Mouse (Mus musculus) MEL (cell line): ENCODE measurements around the gene Gstcd.

Experiments
- CTCF ChIP-seq, 3 experiments: IDR thresholded peaks in 2 of 3; conservative IDR thresholded peaks in 1 of 3; 2 replicates each; pipeline ENCODE4 v1.5.1; 2011 to 2012; ENCODE audit warnings: low read length in 3 of 3, low read depth in 2 of 3, mild to moderate bottlenecking in 2 of 3, improper control_type of control experiment in 1 of 3, inconsistent platforms in 1 of 3, mixed read lengths in 1 of 3, moderate library complexity in 1 of 3; ENCODE audit not compliant: control insufficient read depth in 1 of 3, insufficient read depth in 1 of 3, poor library complexity in 1 of 3, severe bottlenecking in 1 of 3
- EP300 ChIP-seq, 2 experiments: IDR thresholded peaks; 2 replicates each; pipeline ENCODE4 v1.6.1; 2011; ENCODE audit warnings: improper control_type of control experiment in 2 of 2, low read length in 2 of 2, low read depth in 1 of 2, mild to moderate bottlenecking in 1 of 2
- GATA1 ChIP-seq: IDR thresholded peaks from 2 replicates; pipeline ENCODE4 v1.6.1; 2011; ENCODE audit warnings: low read depth, low read length, improper control_type of control experiment
- MAZ ChIP-seq: IDR thresholded peaks from 2 replicates; pipeline ENCODE4 v1.6.1; 2012; ENCODE audit warnings: low read depth, mild to moderate bottlenecking, inconsistent platforms, low read length, improper control_type of control experiment
- MYC ChIP-seq: IDR thresholded peaks from 2 replicates; pipeline ENCODE4 v1.6.1; 2011; ENCODE audit warnings: low read depth, mild to moderate bottlenecking, low read length, improper control_type of control experiment, moderate library complexity
- NRF1 ChIP-seq: IDR thresholded peaks from 2 replicates; pipeline ENCODE4 v1.6.1; 2014; ENCODE audit warnings: low read depth, mild to moderate bottlenecking, inconsistent platforms, low read length, improper control_type of control experiment, moderate library complexity; ENCODE audit not compliant: poor library complexity, insufficient read depth, severe bottlenecking
- POLR2A ChIP-seq, 2 experiments: IDR thresholded peaks; 2 replicates each; pipeline ENCODE4 v1.6.1; 2011 to 2012; ENCODE audit warnings: low read length in 2 of 2, mild to moderate bottlenecking in 2 of 2, control low read depth in 1 of 2, improper control_type of control experiment in 1 of 2, low read depth in 1 of 2, moderate library complexity in 1 of 2; ENCODE audit not compliant: control insufficient read depth in 1 of 2, insufficient read depth in 1 of 2, poor library complexity in 1 of 2
- POLR2AphosphoS5 ChIP-seq: IDR thresholded peaks from 2 replicates; pipeline ENCODE4 v1.6.1; 2012; ENCODE audit warnings: low read depth, borderline replicate concordance, mild to moderate bottlenecking, inconsistent platforms, low read length, moderate library complexity, mixed read lengths
- TCF12 ChIP-seq: IDR thresholded peaks from 2 replicates; pipeline ENCODE4 v1.6.1; 2014; ENCODE audit warnings: low read depth, mild to moderate bottlenecking, inconsistent platforms, low read length, improper control_type of control experiment, moderate library complexity
- ZC3H11A ChIP-seq: IDR thresholded peaks from 2 replicates; pipeline ENCODE4 v1.6.1; 2012; ENCODE audit warnings: low read depth, mild to moderate bottlenecking, inconsistent platforms, low read length, improper control_type of control experiment

GRCm38 (mm10) chr3:133132611-133133010 is 40.8 kb upstream of the Gstcd start:
- TF ChIP-seq POLR2AphosphoS5 (no peak), GATA1 (no peak), EP300 (IDR thresholded peaks at IDR 0.05; ENCODE audit: low read depth in 1 of 2, low read length in 2 of 2) (no peak), MAZ (no peak), MYC (no peak), TCF12 (no peak), POLR2A (IDR thresholded peaks at IDR 0.05; ENCODE audit: control insufficient read depth in 1 of 2, insufficient read depth in 1 of 2, low read depth in 1 of 2, low read length in 2 of 2, poor library complexity in 1 of 2) (no peak), NRF1 (no peak), CTCF (IDR thresholded peaks at IDR 0.05 in 2 of 3, conservative IDR thresholded peaks at IDR 0.05 in 1 of 3; ENCODE audit: control insufficient read depth in 1 of 3, insufficient read depth in 1 of 3, low read depth in 2 of 3, low read length in 3 of 3, poor library complexity in 1 of 3, severe bottlenecking in 1 of 3) (no peak), ZC3H11A (no peak)
